Mouse (Mus musculus): ENCODE measurements around the gene Gm26602. TPM values are rescaled to one million over a fixed set of nuclear protein-coding genes. Genes with fewer than 3 reads are reported as not detected.
"Not testable (repeated sequence)": the region's sequence is repeated elsewhere in the genome, so short reads cannot be mapped to it uniquely, and the experiment has no call there.

The Gm26602 gene
- polyA plus RNA-seq, 1 experiment, result not detected

- H3K36me3 ChIP-seq (ENCODE audit: control insufficient read depth, insufficient read depth), result no peaks in the 10 kb centered on the region
- H3K4me3 ChIP-seq, result no peak within 1 kb of the TSS
- no peaks in the 10 kb centered on the region for H3K79me2 ChIP-seq (ENCODE audit: control insufficient read depth, insufficient read depth)
- H3ac ChIP-seq (ENCODE audit: control insufficient read depth, insufficient read length), result no peak within 1 kb of the TSS
- TF ChIP-seq TCF3 (IDR thresholded peaks at IDR 0.05; ENCODE audit: insufficient read length, low read depth), result no peak
- TF ChIP-seq POLR2A (IDR thresholded peaks at IDR 0.05; ENCODE audit: insufficient read length, low read depth), result no peak
- no peak for TF ChIP-seq REST (IDR thresholded peaks at IDR 0.05; ENCODE audit: insufficient read depth, insufficient read length)
- H3K4me2 ChIP-seq (ENCODE audit: low read depth), result no peak within 1 kb of the TSS
- peaks cover 19% of the 10 kb centered on the region for H3K27me3 ChIP-seq (ENCODE audit: control insufficient read depth, insufficient read depth, insufficient read length)
Observed at GRCm38 (mm10) chr10:79886054-79886453, 24.6 kb upstream of the Gm26602 start, which contains the start of gene Elane. Gene Elane, plus strand, starts transcription at chr10:79886247.

- no peaks in the 10 kb centered on the region for H3K36me3 ChIP-seq (ENCODE audit: control insufficient read depth, insufficient read depth)
- H3K27me3 ChIP-seq (ENCODE audit: control insufficient read depth, insufficient read depth, insufficient read length), result peaks cover 19% of the 10 kb centered on the region
- no peak overlapping the region for H3K4me3 ChIP-seq
- no peak overlapping the region for H3K4me2 ChIP-seq (ENCODE audit: low read depth)
- H3K79me2 ChIP-seq (ENCODE audit: control insufficient read depth, insufficient read depth), result no peaks in the 10 kb centered on the region
- TF ChIP-seq TCF12 (IDR thresholded peaks at IDR 0.05; ENCODE audit: insufficient read depth, poor library complexity, severe bottlenecking) (no peak), CEBPB (IDR thresholded peaks at IDR 0.05; ENCODE audit: insufficient read depth, poor library complexity, severe bottlenecking) (no peak), MYOG (IDR thresholded peaks at IDR 0.05; ENCODE audit: control insufficient read depth in 1 of 3, insufficient read depth in 1 of 3, insufficient read length in 2 of 3, low read depth in 2 of 3) (no peak), MAX (IDR thresholded peaks at IDR 0.05; ENCODE audit: low read depth) (no peak), E2F4 (IDR thresholded peaks at IDR 0.05; ENCODE audit: insufficient read depth) (no peak), POLR2AphosphoS2 (IDR thresholded peaks at IDR 0.05; ENCODE audit: insufficient read length, low read depth) (no peak), TCF3 (IDR thresholded peaks at IDR 0.05; ENCODE audit: insufficient read length, low read depth) (no peak), SRF (IDR thresholded peaks at IDR 0.05; ENCODE audit: control insufficient read depth, insufficient read length, low read depth) (no peak), POLR2A (IDR thresholded peaks at IDR 0.05; ENCODE audit: insufficient read length, low read depth) (no peak), REST (IDR thresholded peaks at IDR 0.05; ENCODE audit: insufficient read depth, insufficient read length) (no peak), USF1 (IDR thresholded peaks at IDR 0.05; ENCODE audit: low read depth) (no peak), MYOD1 (IDR thresholded peaks at IDR 0.05; ENCODE audit: control insufficient read depth in 1 of 3, insufficient read length in 2 of 3, low read depth in 2 of 3) (no peak)
- no peak overlapping the region for H3ac ChIP-seq (ENCODE audit: control insufficient read depth, insufficient read length)
Observed at GRCm38 (mm10) chr10:79886611-79887010, 24.0 kb upstream of the Gm26602 start.

GRCm38 (mm10) chr10:79889386-79889785 is 21.3 kb upstream of the Gm26602 start:
- H3ac ChIP-seq (ENCODE audit: control insufficient read depth, insufficient read length), result no peak overlapping the region
- peaks cover 19% of the 10 kb centered on the region for H3K27me3 ChIP-seq (ENCODE audit: control insufficient read depth, insufficient read depth, insufficient read length)
- no peaks in the 10 kb centered on the region for H3K36me3 ChIP-seq (ENCODE audit: control insufficient read depth, insufficient read depth)
- no peak overlapping the region for H3K4me2 ChIP-seq (ENCODE audit: low read depth)
- no peak overlapping the region for H3K4me3 ChIP-seq
- no peak for TF ChIP-seq REST (IDR thresholded peaks at IDR 0.05; ENCODE audit: insufficient read depth, insufficient read length)
- TF ChIP-seq MYOD1 (IDR thresholded peaks at IDR 0.05; ENCODE audit: control insufficient read depth in 1 of 3, insufficient read length in 2 of 3, low read depth in 2 of 3), result no peak
- TF ChIP-seq USF1 (IDR thresholded peaks at IDR 0.05; ENCODE audit: low read depth), result no peak
- no peak for TF ChIP-seq TCF12 (IDR thresholded peaks at IDR 0.05; ENCODE audit: insufficient read depth, poor library complexity, severe bottlenecking)
- no peak for TF ChIP-seq MYOG (IDR thresholded peaks at IDR 0.05; ENCODE audit: control insufficient read depth in 1 of 3, insufficient read depth in 1 of 3, insufficient read length in 2 of 3, low read depth in 2 of 3)
- TF ChIP-seq POLR2AphosphoS2 (IDR thresholded peaks at IDR 0.05; ENCODE audit: insufficient read length, low read depth), result no peak
- no peaks in the 10 kb centered on the region for H3K79me2 ChIP-seq (ENCODE audit: control insufficient read depth, insufficient read depth)

GRCm38 (mm10) chr10:79890670-79891069 is 20.0 kb upstream of the Gm26602 start, which contains the start of gene Cfd:
Gene Cfd, plus strand, starts transcription at chr10:79890853.
- H3ac ChIP-seq (ENCODE audit: control insufficient read depth, insufficient read length), result no peak within 1 kb of the TSS
- H3K79me2 ChIP-seq (ENCODE audit: control insufficient read depth, insufficient read depth), result no peaks in the 10 kb centered on the region
- H3K36me3 ChIP-seq (ENCODE audit: control insufficient read depth, insufficient read depth), result no peaks in the 10 kb centered on the region
- no peak within 1 kb of the TSS for H3K4me3 ChIP-seq
- H3K4me2 ChIP-seq (ENCODE audit: low read depth), result no peak within 1 kb of the TSS
- peaks cover 19% of the 10 kb centered on the region for H3K27me3 ChIP-seq (ENCODE audit: control insufficient read depth, insufficient read depth, insufficient read length)
- TF ChIP-seq E2F4 (IDR thresholded peaks at IDR 0.05; ENCODE audit: insufficient read depth), result no peak
- no peak for TF ChIP-seq POLR2A (IDR thresholded peaks at IDR 0.05; ENCODE audit: insufficient read length, low read depth)
- no peak for TF ChIP-seq REST (IDR thresholded peaks at IDR 0.05; ENCODE audit: insufficient read depth, insufficient read length)
- TF ChIP-seq MAX (IDR thresholded peaks at IDR 0.05; ENCODE audit: low read depth), result no peak
- no peak for TF ChIP-seq CEBPB (IDR thresholded peaks at IDR 0.05; ENCODE audit: insufficient read depth, poor library complexity, severe bottlenecking)
- no peak for TF ChIP-seq MYOG (IDR thresholded peaks at IDR 0.05; ENCODE audit: control insufficient read depth in 1 of 3, insufficient read depth in 1 of 3, insufficient read length in 2 of 3, low read depth in 2 of 3)
- TF ChIP-seq POLR2AphosphoS2 (IDR thresholded peaks at IDR 0.05; ENCODE audit: insufficient read length, low read depth), result no peak
- TF ChIP-seq SRF (IDR thresholded peaks at IDR 0.05; ENCODE audit: control insufficient read depth, insufficient read length, low read depth), result no peak
- no peak for TF ChIP-seq USF1 (IDR thresholded peaks at IDR 0.05; ENCODE audit: low read depth)
- TF ChIP-seq TCF12 (IDR thresholded peaks at IDR 0.05; ENCODE audit: insufficient read depth, poor library complexity, severe bottlenecking), result no peak
- TF ChIP-seq TCF3 (IDR thresholded peaks at IDR 0.05; ENCODE audit: insufficient read length, low read depth), result no peak
- TF ChIP-seq MYOD1 (IDR thresholded peaks at IDR 0.05; ENCODE audit: control insufficient read depth in 1 of 3, insufficient read length in 2 of 3, low read depth in 2 of 3), result no peak

GRCm38 (mm10) chr10:79892451-79893118 is 18.1 kb upstream of the Gm26602 start:
- H3K36me3 ChIP-seq (ENCODE audit: control insufficient read depth, insufficient read depth); H3K4me2 ChIP-seq (ENCODE audit: low read depth); H3K79me2 ChIP-seq (ENCODE audit: control insufficient read depth, insufficient read depth); H3ac ChIP-seq (ENCODE audit: control insufficient read depth, insufficient read length); H3K4me3 ChIP-seq: not testable (repeated sequence)
- peaks cover 16% of the 10 kb centered on the region for H3K27me3 ChIP-seq (ENCODE audit: control insufficient read depth, insufficient read depth, insufficient read length)

Measured in myocyte (in vitro differentiated cells).